Mouse (Mus musculus) cerebellum, postnatal 14 days (tissue): ENCODE measurements at regions not wholly inside any gene's neighbourhood (a gene's known extent, or its start where the extent isn't known, plus 50 kb on each side); places are given as distances from the start of the nearest gene placed in this dataset.

Experiments
- DNase-seq, 2 experiments: peaks; one replicate each; pipeline ENCODE4 v3.0.0; 2021; ENCODE audit warnings: mixed read lengths in 2 of 2

DNA sequence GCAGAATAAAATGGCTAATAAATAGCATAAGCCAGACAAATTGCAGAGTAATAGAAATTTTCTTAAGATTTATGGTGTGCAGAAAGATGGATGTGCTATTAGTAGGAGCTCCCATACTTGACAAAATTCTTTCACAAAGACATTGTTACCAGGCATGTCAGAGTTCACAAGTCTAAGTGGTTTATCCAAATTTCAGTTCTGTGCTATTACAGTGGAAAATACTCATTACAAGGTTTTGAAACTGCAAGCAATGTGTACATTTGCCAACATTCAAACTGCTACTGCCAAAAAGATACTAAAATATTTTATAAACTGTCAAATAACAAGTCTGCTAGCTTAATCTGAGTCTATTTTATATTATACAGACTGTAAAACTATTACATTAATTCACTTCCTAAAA lies 1550.2 kb upstream of the Acvr2a start:
- no peak for DNase-seq

DNA sequence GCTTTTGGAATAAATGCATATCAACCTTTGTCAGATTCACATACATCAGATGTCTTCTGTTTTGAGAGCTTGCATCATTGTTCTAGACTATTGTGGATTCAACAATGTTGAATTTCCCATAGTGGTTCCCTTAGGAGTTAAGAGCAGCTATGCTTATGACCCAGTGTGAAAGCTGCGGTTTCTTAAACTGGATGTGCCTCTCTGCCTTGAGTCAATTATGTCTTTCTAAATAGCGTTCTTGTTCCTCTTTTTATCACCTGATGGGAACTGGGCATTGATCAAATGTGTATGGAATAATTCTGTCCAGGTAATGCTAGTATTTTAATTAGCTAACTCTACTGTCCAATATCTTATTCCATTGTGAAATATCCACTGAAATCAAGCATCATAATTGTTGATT lies 1548.0 kb upstream of the Acvr2a start:
- DNase-seq: no peak

DNA sequence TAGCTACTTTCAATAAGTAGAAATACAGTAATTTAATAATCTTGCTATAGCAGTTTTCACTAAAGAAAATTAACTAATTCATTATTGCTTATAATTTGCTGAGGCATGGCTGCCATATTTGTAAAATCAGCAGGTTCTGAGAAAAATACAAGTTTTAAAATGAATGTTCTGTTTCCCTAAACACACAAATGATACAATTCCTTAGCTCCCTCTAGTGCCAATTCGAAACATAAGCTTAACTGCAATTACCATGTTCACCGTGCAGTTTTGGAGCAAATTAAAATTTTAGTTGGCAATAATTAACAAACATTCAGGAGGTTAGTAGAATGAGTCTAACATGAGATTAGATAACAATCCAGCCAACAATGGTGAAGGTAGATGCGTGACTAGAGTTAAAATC lies 1518.4 kb upstream of the Acvr2a start:
- DNase-seq: peak in 1 of 2 experiments; percentile 5

- DNase-seq: no peak
Measured at GRCm38 (mm10) chr2:47302056-47302455, 1511.9 kb upstream of the Acvr2a start.

- no peak for DNase-seq
Measured at GRCm38 (mm10) chr2:47330574-47330973, 1483.3 kb upstream of the Acvr2a start.

DNA sequence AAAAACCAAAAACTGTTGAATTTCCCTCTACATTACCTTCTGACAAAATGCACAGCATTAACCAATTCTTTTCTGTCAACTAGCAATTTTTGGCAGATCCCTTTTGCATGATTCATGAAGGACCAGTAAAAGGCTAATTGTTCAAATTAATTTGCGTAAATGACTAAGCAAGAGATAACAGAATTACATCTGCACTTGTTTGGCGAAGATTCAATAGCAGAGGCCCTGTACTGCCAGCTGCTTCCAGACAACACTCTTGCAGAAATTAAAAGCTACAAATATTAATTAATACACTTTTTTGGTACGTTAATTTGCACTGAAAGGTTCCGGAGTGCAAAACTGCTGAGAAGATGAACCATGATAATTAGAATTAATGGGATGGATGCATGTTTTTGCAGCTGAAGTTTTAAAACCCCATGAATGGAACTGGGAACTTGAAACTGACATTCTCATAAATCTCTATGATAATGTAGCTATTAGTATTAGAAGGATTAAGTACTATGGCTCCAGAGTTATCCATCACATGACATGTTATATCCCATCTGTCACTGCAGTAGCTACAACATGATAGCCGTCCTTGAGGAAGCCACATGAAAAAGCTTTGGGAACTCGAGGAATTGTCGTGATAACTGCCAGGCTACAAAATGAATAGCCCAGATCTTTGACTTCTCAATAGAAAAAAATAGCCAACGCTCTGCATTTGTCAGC lies 1479.3 kb upstream of the Acvr2a start:
- DNase-seq: no peak

- DNase-seq: no peak
Measured at GRCm38 (mm10) chr2:47363476-47363875, 1450.4 kb upstream of the Acvr2a start.

DNA sequence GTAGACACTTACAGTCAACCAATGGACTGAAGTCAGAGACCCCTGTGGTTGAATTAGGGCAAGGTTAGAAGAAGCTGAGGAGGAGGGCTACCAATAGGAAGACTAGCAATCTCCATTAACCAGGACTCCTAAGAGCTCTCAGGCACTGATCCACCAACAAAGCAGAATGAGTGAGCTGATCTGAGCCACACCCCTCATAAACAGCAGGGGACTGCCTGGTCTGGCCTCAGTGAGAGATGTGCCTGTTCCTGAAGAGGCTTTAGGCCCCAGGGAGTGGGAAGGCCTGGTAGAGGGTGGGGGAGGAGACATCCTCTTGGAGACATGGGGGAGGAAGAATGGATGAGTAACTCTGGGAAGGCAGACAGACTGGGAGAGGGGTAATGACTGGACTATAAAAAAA lies 1445.6 kb upstream of the Acvr2a start:
- DNase-seq: no peak
